Mouse (Mus musculus) forebrain, embryonic 11.5 days (tissue): ENCODE results near the gene Calhm4. TPM values are rescaled to one million over a fixed set of nuclear protein-coding genes. Genes with fewer than 3 reads are reported as not detected.

Source experiments
- ATAC-seq: fragments of 200-750 bp; cut with Nextera tagmentation; replicated peaks from 2 replicates; pipeline ENCODE4 v1.8.0; 2017; ENCODE audit warnings: moderate TSS enrichment; ENCODE audit not compliant: low FRiP score
- DNase-seq: peaks from one replicate; pipeline ENCODE4 v3.0.0-alpha.2; 2017; ENCODE audit warnings: low spot score
- H3K27ac ChIP-seq: fragments of 300-500 bp; sonication (generic); 2 replicates; pipeline ENCODE4 v1.5.1; 2014; ENCODE audit warnings: low read depth, low read length
- H3K27me3 ChIP-seq: fragments of 300-500 bp; sonication (generic); 2 replicates; pipeline ENCODE4 v1.6.1; 2014; ENCODE audit warnings: mild to moderate bottlenecking, low read length, mixed read lengths; ENCODE audit not compliant: control insufficient read depth, insufficient read depth
- H3K36me3 ChIP-seq: fragments of 300-500 bp; sonication (generic); 2 replicates; pipeline ENCODE4 v1.6.1; 2014; ENCODE audit warnings: mild to moderate bottlenecking, low read length, moderate library complexity, mixed read lengths; ENCODE audit not compliant: control insufficient read depth, insufficient read depth
- H3K4me1 ChIP-seq: fragments of 300-500 bp; sonication (generic); replicated peaks from 2 replicates; pipeline ENCODE4 v1.6.1; 2014; ENCODE audit warnings: low read length, mixed read lengths; ENCODE audit not compliant: control insufficient read depth, insufficient read depth
- H3K4me2 ChIP-seq: fragments of 300-500 bp; sonication (generic); 2 replicates; pipeline ENCODE4 v1.6.1; 2014; ENCODE audit warnings: low read depth, mild to moderate bottlenecking, low read length, moderate library complexity, mixed read lengths; ENCODE audit not compliant: severe bottlenecking
- H3K4me3 ChIP-seq: fragments of 300-500 bp; sonication (generic); 2 replicates; pipeline ENCODE4 v1.5.1; 2014; ENCODE audit warnings: low read depth, low read length
- H3K9ac ChIP-seq: fragments of 300-500 bp; sonication (generic); 2 replicates; pipeline ENCODE4 v1.6.1; 2014; ENCODE audit warnings: low read length
- H3K9me3 ChIP-seq: fragments of 300-500 bp; sonication (generic); 2 replicates; pipeline ENCODE4 v1.6.1; 2016; ENCODE audit warnings: low read length, mixed read lengths; ENCODE audit not compliant: control insufficient read depth
- whole genome bisulfite sequencing: fragments of 180-500 bp; shearing (Covaris S2); extraction: QIAGEN DNeasy Blood & Tissue Kit; methylation state at CpG from one replicate; pipeline ENCODE4 v1.1.7; 2014; 5-methylcytosine and 5-hydroxymethylcytosine counted together
- polyA plus RNA-seq: library from polyadenylated mRNA; unstranded; fragments of >200 nt; fragmentation: Nextera tagmentation; extraction: Ambion mirVana; gene quantifications from 2 replicates; pipeline ENCODE4 v1.2.1, GENCODE M21; 2014

The Calhm4 gene
- polyA plus RNA-seq, 1 experiment from 2014 or later = not detected

- H3K9me3 ChIP-seq = no peaks in the 10 kb centered on the region
- no peak overlapping the region for H3K4me2 ChIP-seq
- no peak overlapping the region for H3K4me3 ChIP-seq
- no peak for DNase-seq
- no peak overlapping the region for H3K9ac ChIP-seq
- H3K27me3 ChIP-seq = no peaks in the 10 kb centered on the region
- 81% methylated on average over 1 of the region's 1 CpGs for WGBS
- H3K27ac ChIP-seq = no peak overlapping the region
- no peaks in the 10 kb centered on the region for H3K36me3 ChIP-seq
- no peaks in the 10 kb centered on the region for H3K4me1 ChIP-seq
- ATAC-seq = no peak
Measured at GRCm38 (mm10) chr10:34069606-34070005, 25.5 kb upstream of the Calhm4 start.

GRCm38 (mm10) chr10:34066591-34066990 is 22.5 kb upstream of the Calhm4 start:
- Histone ChIP-seq H3K4me2 (no peak overlapping the region), H3K9me3 (no peaks in the 10 kb centered on the region), H3K27ac (no peak overlapping the region), H3K4me3 (no peak overlapping the region), H3K27me3 (no peaks in the 10 kb centered on the region), H3K36me3 (no peaks in the 10 kb centered on the region), H3K9ac (no peak overlapping the region), H3K4me1 (no peaks in the 10 kb centered on the region)
- 62% methylated on average over 3 of the region's 3 CpGs for WGBS
- DNase-seq = no peak
- no peak for ATAC-seq

GRCm38 (mm10) chr10:34053987-34054386 is 9.9 kb upstream of the Calhm4 start:
- no peak overlapping the region for H3K4me2 ChIP-seq
- no peaks in the 10 kb centered on the region for H3K9me3 ChIP-seq
- H3K27me3 ChIP-seq = no peaks in the 10 kb centered on the region
- DNase-seq (no peak), ATAC-seq (no peak)
- no peak overlapping the region for H3K27ac ChIP-seq
- no peak overlapping the region for H3K9ac ChIP-seq
- no peak overlapping the region for H3K4me3 ChIP-seq
- 91% methylated on average over 2 of the region's 2 CpGs for WGBS
- H3K4me1 ChIP-seq = no peaks in the 10 kb centered on the region
- no peaks in the 10 kb centered on the region for H3K36me3 ChIP-seq

- Histone ChIP-seq H3K9ac (no peak within 1 kb of the TSS), H3K9me3 (no peaks in the 10 kb centered on the region), H3K27me3 (no peaks in the 10 kb centered on the region), H3K4me3 (no peak within 1 kb of the TSS), H3K4me2 (no peak within 1 kb of the TSS), H3K36me3 (no peaks in the 10 kb centered on the region), H3K4me1 (no peaks in the 10 kb centered on the region), H3K27ac (no peak within 1 kb of the TSS)
- no peak for DNase-seq
- 78% methylated on average over 3 of the region's 3 CpGs for WGBS
- ATAC-seq = no peak
Measured at GRCm38 (mm10) chr10:34037401-34037800, 6.7 kb downstream of the Calhm4 start, which contains the start of gene Trappc3l. Trappc3l (plus strand) TSS chr10:34037597.

- Histone ChIP-seq H3K4me1 (no peaks in the 10 kb centered on the region), H3K27me3 (no peaks in the 10 kb centered on the region), H3K9me3 (no peaks in the 10 kb centered on the region), H3K4me2 (no peak overlapping the region), H3K4me3 (no peak overlapping the region), H3K36me3 (no peaks in the 10 kb centered on the region), H3K27ac (no peak overlapping the region), H3K9ac (no peak overlapping the region)
- 19% methylated on average over 5 of the region's 5 CpGs for WGBS
- DNase-seq = no peak
- ATAC-seq = peak; percentile 73
Measured at GRCm38 (mm10) chr10:34036587-34036986, 7.5 kb downstream of the Calhm4 start.

GRCm38 (mm10) chr10:34033630-34034305 is 10.3 kb downstream of the Calhm4 start:
- Histone ChIP-seq H3K4me2 (peak overlapping the region; percentile 16; the same call in 1 of the 2 replicates), H3K4me3 (no peak overlapping the region), H3K9ac (no peak overlapping the region), H3K9me3 (no peaks in the 10 kb centered on the region), H3K27ac (no peak overlapping the region), H3K27me3 (no peaks in the 10 kb centered on the region), H3K36me3 (no peaks in the 10 kb centered on the region), H3K4me1 (no peaks in the 10 kb centered on the region)
- WGBS = 21% methylated on average over 22 of the region's 22 CpGs
- peak; percentile 87 for DNase-seq
- ATAC-seq = peak; percentile 88

- H3K4me1 ChIP-seq = no peaks in the 10 kb centered on the region
- H3K9me3 ChIP-seq = no peaks in the 10 kb centered on the region
- no peak for ATAC-seq
- no peak overlapping the region for H3K4me2 ChIP-seq
- no peaks in the 10 kb centered on the region for H3K36me3 ChIP-seq
- no peak overlapping the region for H3K27ac ChIP-seq
- no peak overlapping the region for H3K9ac ChIP-seq
- 79% methylated on average over 5 of the region's 5 CpGs for WGBS
- no peak for DNase-seq
- H3K27me3 ChIP-seq = no peaks in the 10 kb centered on the region
- no peak overlapping the region for H3K4me3 ChIP-seq
Measured at GRCm38 (mm10) chr10:34030322-34030721, 13.8 kb downstream of the Calhm4 start.

GRCm38 (mm10) chr10:34019302-34020075 is 24.6 kb downstream of the Calhm4 start, which contains the start of gene Rwdd1:
Rwdd1 (minus strand) TSS chr10:34019624.
- Histone ChIP-seq H3K27ac (peak within 1 kb of the TSS; percentile 65), H3K36me3 (no peaks in the 10 kb centered on the region), H3K9ac (peak within 1 kb of the TSS; percentile 75), H3K4me3 (peak within 1 kb of the TSS; percentile 73), H3K9me3 (no peaks in the 10 kb centered on the region), H3K4me1 (peaks cover 4% of the 10 kb centered on the region; the same call in 1 of the 2 replicates), H3K4me2 (peak within 1 kb of the TSS; percentile 73), H3K27me3 (no peaks in the 10 kb centered on the region)
- ATAC-seq (peak; percentile 100), DNase-seq (peak; percentile 99)
- WGBS = under 1% methylated on average over 82 of the region's 82 CpGs
